Mouse (Mus musculus) myocyte (in vitro differentiated cells): ENCODE results near the gene Dis3l.
"Not testable (repeated sequence)": the region's sequence is repeated elsewhere in the genome, so short reads cannot be mapped to it uniquely, and the experiment has no call there.

Experiments used
- CEBPB ChIP-seq: IDR thresholded peaks from 2 replicates; pipeline ENCODE4 v1.6.1; 2011; ENCODE audit warnings: mild to moderate bottlenecking, moderate library complexity; ENCODE audit not compliant: poor library complexity, insufficient read depth, severe bottlenecking
- MAX ChIP-seq: IDR thresholded peaks from one replicate; pipeline ENCODE4 v1.6.1; 2011; ENCODE audit warnings: low read depth, mild to moderate bottlenecking, control low read depth
- MYOG ChIP-seq, 3 experiments: IDR thresholded peaks; one replicate each; pipeline ENCODE4 v1.6.1; 2011; ENCODE audit warnings: control low read depth in 2 of 3, low read depth in 2 of 3, mild to moderate bottlenecking in 2 of 3; ENCODE audit not compliant: insufficient read length in 2 of 3, control insufficient read depth in 1 of 3, insufficient read depth in 1 of 3
- POLR2A ChIP-seq: IDR thresholded peaks from one replicate; pipeline ENCODE4 v1.6.1; 2011; ENCODE audit warnings: low read depth, mild to moderate bottlenecking, control low read depth, moderate library complexity; ENCODE audit not compliant: insufficient read length
- REST ChIP-seq: IDR thresholded peaks from one replicate; pipeline ENCODE4 v1.6.1; 2011; ENCODE audit warnings: mild to moderate bottlenecking, control low read depth, moderate library complexity; ENCODE audit not compliant: insufficient read depth, insufficient read length
- TCF12 ChIP-seq: IDR thresholded peaks from one replicate; pipeline ENCODE4 v1.6.1; 2011; ENCODE audit warnings: mild to moderate bottlenecking, control low read depth; ENCODE audit not compliant: poor library complexity, insufficient read depth, severe bottlenecking
- USF1 ChIP-seq: IDR thresholded peaks from one replicate; pipeline ENCODE4 v1.6.1; 2011; ENCODE audit warnings: low read depth, mild to moderate bottlenecking, control low read depth, moderate library complexity

- not testable (repeated sequence) for TF ChIP-seq POLR2A; TCF12; MAX; CEBPB; MYOG (IDR thresholded peaks at IDR 0.05; ENCODE audit: control insufficient read depth in 1 of 3, insufficient read depth in 1 of 3, insufficient read length in 2 of 3, low read depth in 2 of 3); USF1; REST
These were observed 38.0 kb downstream of the Dis3l start for GRCm38 (mm10) chr9:64303086-64303485.
